Mouse (Mus musculus): ENCODE data around the gene Fgfr2. TPM values are rescaled to one million over a fixed set of nuclear protein-coding genes. Genes with fewer than 3 reads are reported as not detected.
A peak's percentile ranks its signal among the peaks of the same experiment; 100 is the strongest.

Fgfr2 gene
- total RNA-seq, 2 experiments from 2014 or later, result 56.7 to 61.5 TPM

DNA sequence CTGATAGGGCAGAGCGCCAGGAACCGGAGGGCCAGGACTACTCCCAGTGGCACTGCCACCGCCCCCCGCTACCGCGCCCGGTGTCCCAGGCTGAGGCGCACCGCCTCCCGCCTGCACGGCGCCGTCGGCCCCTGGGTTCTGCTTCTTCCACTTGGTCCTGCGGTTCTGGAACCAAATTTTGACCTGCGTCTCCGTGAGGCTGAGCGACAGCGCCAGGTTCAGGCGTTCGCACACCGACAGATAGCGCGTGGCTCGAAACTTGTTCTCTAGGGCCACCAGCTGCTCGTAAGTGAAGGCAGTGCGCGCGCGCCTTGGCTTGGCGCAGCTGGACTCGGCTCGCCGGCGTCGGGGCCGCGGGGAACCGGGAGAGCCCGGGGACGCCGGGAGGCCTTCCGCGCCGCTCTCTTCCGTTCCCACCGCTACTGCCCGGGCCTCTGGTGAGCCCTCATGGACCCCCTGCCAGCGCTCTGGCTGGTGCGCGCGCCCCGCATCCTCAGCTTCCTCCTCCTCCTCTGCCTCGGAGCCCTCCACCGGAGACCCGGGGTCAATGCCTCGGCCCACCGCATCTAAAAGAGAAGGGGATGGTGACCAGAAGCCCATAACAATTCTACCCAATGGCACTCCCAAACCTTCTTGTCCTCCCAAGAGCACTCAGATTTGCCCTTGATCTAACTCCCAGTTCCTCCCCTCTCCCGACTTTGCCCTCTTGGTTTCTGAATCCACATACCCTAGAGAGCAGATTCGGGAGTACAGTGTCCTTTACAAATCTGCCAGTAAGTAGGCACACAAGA, 525.7 kb downstream of the Fgfr2 start:
- no peak for DNase-seq (ENCODE audit: low spot score in 2 of 2)

- DNase-seq (ENCODE audit: low spot score in 2 of 2), result no peak
Observed at GRCm38 (mm10) chr7:132596557-132597250, 526.4 kb downstream of the Fgfr2 start.

- no peak for DNase-seq (ENCODE audit: low spot score in 2 of 2)
Observed at GRCm38 (mm10) chr7:132595787-132596186, 527.4 kb downstream of the Fgfr2 start.

DNA sequence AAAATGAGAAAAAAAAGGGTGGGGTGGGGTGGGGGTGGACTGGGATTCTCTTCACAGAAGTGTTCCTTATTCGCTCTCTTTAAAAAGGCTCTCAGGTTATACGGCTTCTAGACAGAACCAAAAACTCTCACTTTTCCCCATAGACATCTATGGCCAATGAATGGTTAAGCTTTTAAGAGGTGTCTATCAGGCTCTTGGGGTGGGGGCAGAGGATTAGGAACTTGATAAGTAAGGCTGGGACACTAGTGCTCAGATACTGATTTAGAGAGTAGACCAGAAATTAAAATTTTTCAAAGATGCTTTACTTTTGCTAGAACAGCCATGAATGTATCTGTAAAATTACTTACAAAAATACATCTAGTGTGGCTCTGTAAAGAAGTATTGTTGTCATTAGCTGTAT, 528.8 kb downstream of the Fgfr2 start:
- DNase-seq (ENCODE audit: low spot score in 2 of 2), result no peak

DNA sequence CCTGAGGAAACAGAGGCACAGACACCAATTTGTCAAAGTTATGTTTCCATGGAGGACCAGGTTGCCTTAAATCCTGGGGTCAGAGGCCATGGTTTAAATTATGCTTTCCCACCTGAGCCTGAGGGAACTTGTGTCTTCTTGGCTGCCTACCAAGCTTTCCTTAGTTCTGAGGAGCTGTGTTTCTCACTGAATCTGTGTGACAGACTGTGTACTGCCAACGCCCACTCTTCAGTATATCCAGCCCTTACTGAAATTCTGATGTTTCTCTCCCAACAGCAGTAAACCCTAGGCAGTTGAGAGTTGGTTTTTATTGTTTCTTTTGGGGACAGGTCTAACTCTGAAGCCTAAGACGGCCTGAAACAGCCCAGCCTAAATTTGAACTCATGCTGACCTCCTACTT, 529.4 kb downstream of the Fgfr2 start:
- DNase-seq (ENCODE audit: low spot score in 2 of 2), result peak in 1 of 2 experiments; percentile 30

DNA sequence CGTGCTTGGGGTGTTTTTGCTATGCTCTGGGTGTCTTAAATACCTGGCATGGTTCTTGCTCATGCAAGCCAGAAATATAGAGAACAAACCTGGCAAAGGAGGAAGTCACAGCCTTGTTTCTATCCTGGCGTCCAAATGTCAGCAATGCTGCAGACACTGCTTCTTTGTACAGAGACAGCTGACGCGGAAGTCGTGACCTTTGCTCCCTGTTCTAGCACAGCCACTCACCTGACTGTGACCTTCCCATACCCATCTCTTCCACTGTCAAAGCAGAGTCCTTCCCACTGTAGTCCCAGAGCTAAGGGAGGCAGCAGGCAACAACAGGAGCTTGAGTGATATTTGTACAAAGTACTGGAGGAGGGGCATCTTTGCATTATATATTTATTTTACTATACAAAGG, 533.5 kb downstream of the Fgfr2 start:
- DNase-seq (ENCODE audit: low spot score in 2 of 2), result no peak

- no peak for DNase-seq (ENCODE audit: low spot score in 2 of 2)
Observed at GRCm38 (mm10) chr7:132587167-132587566, 536.0 kb downstream of the Fgfr2 start.

GRCm38 (mm10) chr7:132585695-132586491, 537.3 kb downstream of the Fgfr2 start:
- no peak for DNase-seq (ENCODE audit: low spot score in 2 of 2)

GRCm38 (mm10) chr7:132581441-132581840, 541.7 kb downstream of the Fgfr2 start:
- DNase-seq (ENCODE audit: low spot score in 2 of 2), result no peak

- DNase-seq (ENCODE audit: low spot score in 2 of 2), result no peak
Observed at GRCm38 (mm10) chr7:132580511-132580910, 542.6 kb downstream of the Fgfr2 start.

DNA sequence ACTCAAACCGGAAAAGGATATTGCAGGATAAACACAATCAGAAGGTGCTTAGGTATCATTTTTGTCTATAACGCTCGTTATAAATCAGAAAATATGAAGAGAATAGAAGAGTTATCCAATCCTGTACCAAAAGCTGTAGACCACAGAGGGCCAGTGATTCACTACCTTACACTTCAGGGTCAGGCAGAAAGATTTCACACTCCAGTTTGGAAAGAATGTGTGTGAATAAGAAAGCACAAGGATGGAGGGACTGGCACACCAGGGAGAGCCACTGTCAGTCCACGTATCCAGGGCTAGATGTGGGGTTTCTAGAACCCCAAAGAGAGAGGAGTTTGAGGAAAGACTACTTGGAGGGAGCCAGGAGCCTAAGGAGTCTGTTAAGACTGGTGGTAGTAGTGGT, 546.3 kb downstream of the Fgfr2 start:
- DNase-seq (ENCODE audit: low spot score in 2 of 2), result no peak

GRCm38 (mm10) chr7:132576116-132576650, 547.0 kb downstream of the Fgfr2 start, which contains the start of gene Oat:
Gene Oat, minus strand, starts transcription at chr7:132576398.
- peak; percentile 90 to 96 for DNase-seq (ENCODE audit: low spot score in 2 of 2)

DNA sequence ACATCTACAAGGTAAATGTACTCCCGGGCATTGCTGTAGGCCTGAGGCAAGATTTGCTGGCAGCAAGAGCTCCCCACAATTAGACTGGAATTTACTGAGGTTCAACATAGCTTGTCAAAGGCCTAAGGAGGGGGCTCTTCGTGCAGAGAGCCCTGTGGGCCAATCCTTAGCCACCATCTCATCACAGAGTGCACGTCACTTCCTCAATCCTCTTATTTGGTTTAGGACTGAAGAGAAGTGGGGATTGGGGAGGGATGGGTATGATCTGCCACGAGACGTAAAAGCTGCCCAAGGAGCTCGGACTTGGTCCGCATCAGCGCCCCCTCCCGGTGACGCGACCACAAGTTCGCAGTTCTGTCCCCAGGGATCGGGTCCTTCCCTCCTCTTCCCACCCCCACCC, 547.5 kb downstream of the Fgfr2 start:
- DNase-seq (ENCODE audit: low spot score in 2 of 2), result peak; percentile 79 to 90

DNA sequence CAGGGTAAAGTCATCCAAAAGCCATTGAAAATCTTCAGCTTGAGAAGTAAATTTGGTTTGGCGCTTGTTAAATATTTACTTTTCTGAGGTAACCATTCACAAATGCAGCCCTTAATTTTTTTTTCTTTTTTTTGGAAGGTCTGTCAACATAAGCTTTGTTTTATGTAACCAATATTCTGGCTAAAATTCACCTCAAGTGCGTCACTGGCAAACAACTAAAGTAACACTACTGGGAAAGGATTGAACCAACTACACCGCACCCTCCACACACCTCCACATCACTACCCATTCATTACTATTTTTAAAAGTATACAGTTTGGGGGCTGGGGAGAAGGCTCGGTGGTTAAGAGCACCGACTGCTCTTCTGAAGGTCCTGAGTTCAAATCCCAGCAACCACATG, 548.5 kb downstream of the Fgfr2 start:
- no peak for DNase-seq (ENCODE audit: low spot score in 2 of 2)

DNA sequence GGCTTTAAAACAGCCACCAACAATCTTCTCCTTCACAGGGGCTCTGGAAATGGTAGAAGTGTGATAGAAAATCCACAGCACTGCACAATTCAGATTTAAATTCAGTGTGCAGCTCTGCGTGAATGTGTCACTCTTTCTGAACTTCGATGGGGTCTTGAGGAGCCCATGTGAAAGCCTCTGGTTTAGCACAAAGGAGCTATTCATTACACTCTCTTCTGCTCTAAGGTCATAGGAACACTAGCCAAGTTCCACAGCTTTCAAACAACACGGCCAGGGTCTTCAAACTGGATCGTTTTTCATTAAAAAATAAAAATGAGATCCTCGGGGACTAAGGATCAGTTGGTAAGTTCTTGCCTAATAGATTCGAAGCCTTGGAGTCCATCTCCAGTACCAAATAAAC, 549.9 kb downstream of the Fgfr2 start:
- no peak for DNase-seq (ENCODE audit: low spot score in 2 of 2)

GRCm38 (mm10) chr7:132572738-132573137, 550.4 kb downstream of the Fgfr2 start:
- DNase-seq (ENCODE audit: low spot score in 2 of 2), result no peak

- no peak for DNase-seq (ENCODE audit: low spot score in 2 of 2)
Observed at GRCm38 (mm10) chr7:132571481-132571880, 551.7 kb downstream of the Fgfr2 start.

DNA sequence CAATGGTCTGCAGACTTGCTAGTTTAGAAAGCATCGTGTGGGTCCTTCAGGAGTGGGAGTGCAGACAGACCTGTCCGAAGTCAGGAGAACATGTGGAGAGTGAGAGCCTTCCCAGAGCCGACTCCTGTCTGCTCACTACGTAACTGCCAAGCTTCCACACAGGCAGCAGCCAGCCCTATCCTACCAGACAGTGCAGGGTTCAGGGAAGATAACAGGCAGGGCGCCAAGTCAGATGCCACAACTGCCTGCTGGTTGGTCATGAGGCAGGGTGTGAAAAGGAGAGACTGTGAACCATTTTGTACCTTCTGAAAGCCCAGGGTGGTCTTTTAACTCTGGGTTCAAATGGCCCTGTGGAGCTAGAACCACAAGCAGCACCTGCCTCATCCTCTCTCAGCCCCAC, 553.1 kb downstream of the Fgfr2 start:
- no peak for DNase-seq (ENCODE audit: low spot score in 2 of 2)

DNA sequence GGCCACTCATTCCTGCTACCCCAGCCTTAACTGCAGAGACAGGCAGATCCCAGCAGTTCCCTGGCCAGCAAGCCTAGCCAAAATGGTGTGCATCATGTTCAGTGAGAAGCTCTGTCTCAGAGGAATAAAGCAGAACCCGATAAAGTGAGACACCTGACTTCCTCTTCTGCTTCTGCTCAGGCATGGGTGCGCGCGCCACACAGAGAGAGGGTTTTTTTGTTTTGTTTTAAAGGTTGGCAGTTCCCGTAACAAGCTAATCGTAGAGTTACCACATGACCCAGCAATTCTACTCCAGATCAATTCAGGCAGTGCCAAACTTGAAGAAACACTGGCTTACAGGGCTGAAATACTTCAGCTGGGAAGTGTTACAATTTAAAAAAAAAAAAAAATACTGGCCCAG, 554.3 kb downstream of the Fgfr2 start:
- no peak for DNase-seq (ENCODE audit: low spot score in 2 of 2)

DNA sequence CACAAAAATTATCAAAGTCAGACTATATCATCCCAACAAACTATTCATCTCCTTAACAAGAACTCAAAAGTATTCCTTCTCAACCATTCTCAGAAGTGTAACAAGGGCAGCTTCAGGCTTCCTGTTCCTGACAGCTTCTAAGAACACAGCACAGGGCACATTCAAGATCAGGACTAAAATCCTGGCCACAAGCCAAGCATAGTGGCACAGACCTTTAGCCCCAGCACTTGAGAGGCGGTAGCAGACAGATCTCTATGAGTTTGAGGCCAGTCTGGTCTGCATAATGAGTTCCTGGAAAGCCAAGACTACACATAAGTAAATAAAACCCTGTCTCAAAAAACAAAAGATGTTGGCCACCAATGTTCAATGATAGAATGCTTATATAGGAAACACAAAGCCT, 557.3 kb downstream of the Fgfr2 start:
- no peak for DNase-seq (ENCODE audit: low spot score in 2 of 2)

DNA sequence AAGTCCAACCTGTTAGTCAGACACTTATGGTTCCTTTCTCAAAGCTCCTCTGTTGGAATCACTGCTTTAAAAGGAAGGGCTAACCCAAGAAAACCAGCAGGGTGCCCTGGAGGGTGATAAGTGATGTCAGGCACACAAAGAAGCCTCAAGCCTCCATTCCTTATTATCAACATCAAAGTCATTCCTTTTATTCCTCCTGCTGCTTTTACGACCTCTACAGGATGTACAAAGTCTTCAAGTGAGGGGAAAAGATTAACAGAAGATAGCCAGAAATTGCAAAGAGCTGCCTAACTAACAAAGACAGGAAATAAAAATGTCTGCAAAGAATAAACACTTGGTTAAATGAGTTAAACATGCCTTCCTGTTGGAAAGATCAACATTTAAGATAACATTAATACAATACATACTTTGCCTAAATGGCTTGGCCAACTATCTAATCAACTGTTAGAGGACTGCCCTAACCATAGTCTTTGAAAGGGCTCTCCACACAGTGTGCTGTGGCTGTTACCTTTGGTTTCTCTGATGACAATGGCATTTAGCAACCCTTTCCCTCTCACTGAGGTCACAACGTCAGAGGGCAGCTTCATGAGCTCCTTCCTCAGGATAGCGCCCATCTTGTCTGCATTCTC, 563.9 kb downstream of the Fgfr2 start:
- DNase-seq (ENCODE audit: low spot score in 2 of 2), result no peak

All from layer of hippocampus, adult 18-20 months (tissue).